ENCODE assay signal across 12 mouse cellular contexts in genomic region chr5:113790453-113791196, GRCm38 (mm10). TPM values are rescaled to one million over a fixed set of nuclear protein-coding genes. Genes with fewer than 3 reads are reported as not detected.
DNase-seq lines count a peak whose midpoint lies in the region; ATAC-seq and TF ChIP-seq lines count a peak whose summit lies in the region.
"Had no signal": no experiment of that assay in that cellular context is flagged by ENCODE, and none has a peak within 500 bp of the region (broad histone marks: within the 10 kb centered on the region; RNA-seq: fewer than 3 reads in every experiment).

No protein-coding gene starts in this region.

- H3K27ac ChIP-seq in embryonic facial prominence, embryonic 12.5 days: peak overlapping the region; percentile 0
- peak overlapping the region; percentile 68 for H3K27ac ChIP-seq in limb, embryonic 11.5 days (replicated peaks; ENCODE audit: low read depth, low read length)
- no peak overlapping the region for H3K27ac ChIP-seq in left cerebral cortex, adult 2 months
- H3K27ac ChIP-seq: midbrain, embryonic 13.5 days had no signal

- ATAC-seq in embryonic facial prominence, embryonic 12.5 days (ENCODE audit: insufficient number of reproducible peaks, insufficient read depth, low FRiP score, low TSS enrichment): no peak
- ATAC-seq in limb, embryonic 11.5 days (ENCODE audit: insufficient number of reproducible peaks, low FRiP score, low TSS enrichment, low read depth): no peak
- ATAC-seq: midbrain, embryonic 13.5 days had no signal

- no peak overlapping the region for H3K9ac ChIP-seq in embryonic facial prominence, embryonic 12.5 days
- H3K9ac ChIP-seq in limb, embryonic 11.5 days (ENCODE audit: low read length): no peak overlapping the region
- H3K9ac ChIP-seq: midbrain, embryonic 13.5 days had no signal

- WGBS in embryonic facial prominence, embryonic 12.5 days: 72% methylated on average over 11 of the region's 11 CpGs
- 63% methylated on average over 11 of the region's 11 CpGs for WGBS in limb, embryonic 11.5 days

- H3K9me3 ChIP-seq in embryonic facial prominence, embryonic 12.5 days: no peaks in the 10 kb centered on the region
- no peaks in the 10 kb centered on the region for H3K9me3 ChIP-seq in limb, embryonic 11.5 days (ENCODE audit: control insufficient read depth, low read length)
- H3K9me3 ChIP-seq: hindbrain, embryonic 10.5 days; midbrain, embryonic 13.5 days had no signal

- DNase-seq in kidney, adult 11 months: peak; percentile 62
- DNase-seq in limb, embryonic 11.5 days (ENCODE audit: low spot score): no peak
- DNase-seq in lung, postnatal 14 days: peak; percentile 41
- no peak for DNase-seq in left cerebral cortex, adult 18-20 months (ENCODE audit: low spot score in 2 of 2)
- DNase-seq in left cerebral cortex, adult 2 months (ENCODE audit: extremely low spot score in 1 of 2, low spot score in 2 of 2): no peak
- no peak for DNase-seq in heart, adult 18-20 months
- DNase-seq: cerebellum, postnatal 10 days; spleen, adult 18-20 months; thymus, postnatal 4 days had no signal

- no peak for TF ChIP-seq CTCF in left cerebral cortex, adult 2 months (IDR thresholded peaks at IDR 0.05)

- peaks cover 30% of the 10 kb centered on the region for H3K36me3 ChIP-seq in embryonic facial prominence, embryonic 12.5 days
- peaks cover 14% of the 10 kb centered on the region for H3K36me3 ChIP-seq in limb, embryonic 11.5 days (ENCODE audit: control insufficient read depth, insufficient read depth, low read length)
- H3K36me3 ChIP-seq: midbrain, embryonic 13.5 days had no signal

- H3K27me3 ChIP-seq in embryonic facial prominence, embryonic 12.5 days: no peaks in the 10 kb centered on the region
- H3K27me3 ChIP-seq in limb, embryonic 11.5 days (ENCODE audit: control insufficient read depth, insufficient read depth, low read length): no peaks in the 10 kb centered on the region
- H3K27me3 ChIP-seq: midbrain, embryonic 13.5 days had no signal

- no peak overlapping the region for H3K4me2 ChIP-seq in embryonic facial prominence, embryonic 12.5 days (replicated peaks)
- no peak overlapping the region for H3K4me2 ChIP-seq in limb, embryonic 11.5 days (ENCODE audit: low read depth, severe bottlenecking)
- H3K4me2 ChIP-seq: midbrain, embryonic 13.5 days had no signal

- intact Hi-C loops in left cerebral cortex, adult 2 months (cut with DNase I): no loop called here

- H3K4me3 ChIP-seq in embryonic facial prominence, embryonic 12.5 days: no peak overlapping the region
- H3K4me3 ChIP-seq in limb, embryonic 11.5 days (ENCODE audit: low read depth, low read length): no peak overlapping the region
- H3K4me3 ChIP-seq in left cerebral cortex, adult 2 months: no peak overlapping the region
- H3K4me3 ChIP-seq: hindbrain, embryonic 10.5 days; midbrain, embryonic 13.5 days had no signal

- H3K4me1 ChIP-seq in embryonic facial prominence, embryonic 12.5 days: peaks cover 33% of the 10 kb centered on the region
- H3K4me1 ChIP-seq in limb, embryonic 11.5 days (ENCODE audit: control insufficient read depth, insufficient read depth, low read length): peaks cover 54% of the 10 kb centered on the region
- H3K4me1 ChIP-seq: midbrain, embryonic 13.5 days had no signal

RNA-seq across cellular contexts. Expression of gene Tmem119, which starts 9.7 kb away (rescaled TPM):
- polyA plus RNA-seq in embryonic facial prominence, embryonic 12.5 days (2016; fragmentation: Nextera tagmentation; extraction: Ambion mirVana): 116 and 118 TPM in 2 replicates
- polyA plus RNA-seq in limb, embryonic 11.5 days (2014; fragmentation: Nextera tagmentation; extraction: Ambion mirVana): 112 and 131 TPM in 2 replicates
- total RNA-seq in left cerebral cortex, adult 18-20 months (2021): 10 to 100 TPM; 23.5 to 25.2 TPM
- total RNA-seq in left cerebral cortex, adult 2 months (2021): 10 to 100 TPM; 21.0 to 25.3 TPM
- total RNA-seq in heart, adult 18-20 months (2021): 1 to 10 TPM; 2.7 to 5.1 TPM

RNA-seq across cellular contexts. Expression of gene Iscu, which starts 18.1 kb away (rescaled TPM):
- 109 and 111 TPM in 2 replicates for polyA plus RNA-seq in embryonic facial prominence, embryonic 12.5 days (2016; fragmentation: Nextera tagmentation; extraction: Ambion mirVana)
- 106 and 112 TPM in 2 replicates for polyA plus RNA-seq in limb, embryonic 11.5 days (2014; fragmentation: Nextera tagmentation; extraction: Ambion mirVana)
- total RNA-seq in left cerebral cortex, adult 18-20 months (2021): 100 to 1,000 TPM; 128 to 130 TPM
- 100 to 1,000 TPM; 125 to 128 TPM for total RNA-seq in left cerebral cortex, adult 2 months (2021)
- total RNA-seq in heart, adult 18-20 months (2021): 100 to 1,000 TPM; 207 to 210 TPM

RNA-seq across cellular contexts. Expression of gene Sart3, which starts 18.3 kb away (rescaled TPM):
- polyA plus RNA-seq in embryonic facial prominence, embryonic 12.5 days (2016; fragmentation: Nextera tagmentation; extraction: Ambion mirVana): 87.8 and 88.3 TPM in 2 replicates
- 64.6 and 78.0 TPM in 2 replicates for polyA plus RNA-seq in limb, embryonic 11.5 days (2014; fragmentation: Nextera tagmentation; extraction: Ambion mirVana)
- 10 to 100 TPM; 46.8 to 51.8 TPM for total RNA-seq in left cerebral cortex, adult 18-20 months (2021)
- 10 to 100 TPM; 41.8 to 47.3 TPM for total RNA-seq in left cerebral cortex, adult 2 months (2021)
- total RNA-seq in heart, adult 18-20 months (2021): 10 to 100 TPM in 1 of 2 experiments, 1 to 10 TPM in 1; 9.9 to 11.3 TPM

RNA-seq across cellular contexts. Expression of gene Selplg, which starts 41.8 kb away (rescaled TPM):
- polyA plus RNA-seq in embryonic facial prominence, embryonic 12.5 days (2016; fragmentation: Nextera tagmentation; extraction: Ambion mirVana): 1.5 and 1.9 TPM in 2 replicates
- polyA plus RNA-seq in limb, embryonic 11.5 days (2014; fragmentation: Nextera tagmentation; extraction: Ambion mirVana): 0.79 and 1.6 TPM in 2 replicates
- 10 to 100 TPM; 26.3 to 27.5 TPM for total RNA-seq in left cerebral cortex, adult 18-20 months (2021)
- total RNA-seq in left cerebral cortex, adult 2 months (2021): 10 to 100 TPM; 25.7 to 28.3 TPM
- total RNA-seq in heart, adult 18-20 months (2021): 1 to 10 TPM; 4.4 to 7.3 TPM

RNA-seq across cellular contexts. Expression of gene Ficd, which starts 55.0 kb away (rescaled TPM):
- polyA plus RNA-seq in embryonic facial prominence, embryonic 12.5 days (2016; fragmentation: Nextera tagmentation; extraction: Ambion mirVana): 4.9 and 5.1 TPM in 2 replicates
- polyA plus RNA-seq in limb, embryonic 11.5 days (2014; fragmentation: Nextera tagmentation; extraction: Ambion mirVana): 3.5 and 3.7 TPM in 2 replicates
- total RNA-seq in left cerebral cortex, adult 18-20 months (2021): 10 to 100 TPM; 11.8 to 13.2 TPM
- total RNA-seq in left cerebral cortex, adult 2 months (2021): 10 to 100 TPM; 11.1 to 11.3 TPM
- total RNA-seq in heart, adult 18-20 months (2021): 1 to 10 TPM; 8.6 to 8.7 TPM

Comparison
In these comparisons a context has a peak if more than half of its experiments do, and no peak if none do; other contexts are left out.
1. DNase-seq: peak in kidney, adult 11 months (single experiment) and lung, postnatal 14 days (single experiment); none in limb, embryonic 11.5 days (single experiment), left cerebral cortex, adult 18-20 months (0 of 2), left cerebral cortex, adult 2 months (0 of 2) and heart, adult 18-20 months (0 of 2).